Mouse (Mus musculus) hematopoietic stem cell, adult 5-6 weeks (primary cell): ENCODE results near the gene Frat1. TPM values are rescaled to one million over a fixed set of nuclear protein-coding genes. Genes with fewer than 3 reads are reported as not detected.
"Not testable (repeated sequence)": the region's sequence is repeated elsewhere in the genome, so short reads cannot be mapped to it uniquely, and the experiment has no call there.

Source experiments
- ATAC-seq, 2 experiments: fragments of 125-278 bp in 1 of 2; replicated peaks in 1 of 2; 2 replicates each; pipeline ENCODE4 v1.8.0; 2016 to 2017; ENCODE audit warnings: inconsistent platforms in 2 of 2, mild to moderate bottlenecking in 2 of 2, moderate number of reproducible peaks in 2 of 2, low read depth in 1 of 2, moderate TSS enrichment in 1 of 2; ENCODE audit not compliant: low FRiP score in 2 of 2, poor library complexity in 2 of 2, severe bottlenecking in 2 of 2, insufficient read depth in 1 of 2, low TSS enrichment in 1 of 2
- total RNA-seq: library from RNA; stranded (forward); fragments of 172-1452, 232-1000 nt; gene quantifications from 2 replicates; pipeline ENCODE4 v1.2.3, GENCODE M21; 2017

Gene Frat1
- total RNA-seq, 1 experiment from 2014 or later: 16.7 TPM

- ATAC-seq: no peak
These were observed 22.7 kb downstream of the Frat1 start for GRCm38 (mm10) chr19:41852423-41852822.

DNA sequence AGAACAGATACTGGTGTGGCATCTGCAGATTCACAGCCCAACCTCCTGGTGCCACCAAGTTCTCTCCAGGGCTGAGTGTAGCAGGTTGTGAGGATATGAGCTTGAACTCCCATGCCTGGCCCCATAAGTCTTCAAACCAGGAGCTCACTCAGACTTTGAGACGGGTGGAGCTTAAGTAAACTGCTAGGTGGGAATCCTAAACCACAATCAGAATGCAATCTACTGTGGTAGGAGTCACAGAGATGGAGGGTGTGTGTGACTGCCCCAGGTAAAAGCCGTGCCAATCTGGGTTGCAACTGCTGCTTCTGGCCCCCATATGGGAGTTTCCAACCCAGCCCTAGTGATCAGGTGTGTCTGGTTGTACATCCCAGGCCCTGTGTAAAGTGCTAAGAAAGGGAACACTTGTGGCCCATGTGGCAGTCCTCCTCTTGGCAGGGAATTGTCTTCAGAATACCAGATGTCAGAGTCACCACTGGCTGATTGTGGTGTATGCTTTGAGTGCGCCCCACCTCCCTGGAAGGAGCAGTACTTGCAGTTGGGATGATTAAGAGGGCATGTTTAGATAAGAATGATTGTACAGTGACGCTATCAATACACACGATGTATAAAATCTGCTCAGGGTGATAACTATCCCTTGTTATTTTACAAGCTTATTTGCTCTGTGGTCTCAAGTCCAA, 27.5 kb downstream of the Frat1 start:
- no peak for ATAC-seq

DNA sequence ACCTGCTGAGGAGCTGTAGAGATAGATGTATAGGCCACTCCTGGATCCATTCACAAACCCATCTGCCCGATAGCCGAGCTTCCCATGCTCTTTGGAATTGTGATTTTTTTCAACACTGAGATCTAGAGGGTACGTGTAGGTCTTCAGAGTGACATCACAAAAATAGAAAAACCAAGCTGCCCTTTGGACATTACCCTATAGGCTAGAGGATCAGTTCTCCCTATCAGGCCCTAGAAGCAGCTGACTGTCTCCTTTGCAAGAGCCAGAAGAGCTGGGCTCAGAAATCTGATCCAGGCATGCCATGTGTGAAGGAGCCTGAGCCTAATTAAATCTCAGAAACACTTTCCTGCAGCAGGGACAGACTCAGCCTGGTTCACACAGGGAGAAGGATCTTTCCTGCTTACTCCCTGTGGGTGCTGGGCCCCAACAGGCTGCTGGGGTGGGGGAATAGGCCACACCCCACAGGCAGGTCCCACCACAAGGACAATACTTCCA, 28.1 kb downstream of the Frat1 start:
- ATAC-seq: no peak

GRCm38 (mm10) chr19:41866707-41867106, 36.9 kb downstream of the Frat1 start:
- no peak for ATAC-seq

- ATAC-seq: no peak
These were observed 39.5 kb downstream of the Frat1 start for GRCm38 (mm10) chr19:41869296-41869695.

DNA sequence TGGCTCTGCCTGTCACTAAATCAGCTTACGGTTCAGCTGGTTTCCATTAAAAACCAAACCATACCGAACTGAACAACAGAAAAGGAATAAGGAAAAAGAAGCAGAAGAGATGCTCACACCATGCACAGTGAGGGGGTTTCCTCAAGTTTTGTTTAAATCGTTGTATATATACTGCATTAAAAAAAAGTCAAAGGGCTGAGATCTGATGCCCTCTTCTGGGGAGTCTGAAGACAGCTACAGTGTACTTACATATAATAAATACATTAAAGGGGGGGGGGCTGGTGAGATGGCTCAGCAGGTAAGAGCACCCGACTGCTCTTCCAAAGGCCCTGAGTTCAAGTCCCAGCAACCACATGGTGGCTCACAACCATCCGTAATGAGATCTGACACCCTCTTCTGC, 40.2 kb downstream of the Frat1 start:
- ATAC-seq: not testable (repeated sequence)

GRCm38 (mm10) chr19:41872285-41872684, 42.5 kb downstream of the Frat1 start:
- ATAC-seq: no peak

DNA sequence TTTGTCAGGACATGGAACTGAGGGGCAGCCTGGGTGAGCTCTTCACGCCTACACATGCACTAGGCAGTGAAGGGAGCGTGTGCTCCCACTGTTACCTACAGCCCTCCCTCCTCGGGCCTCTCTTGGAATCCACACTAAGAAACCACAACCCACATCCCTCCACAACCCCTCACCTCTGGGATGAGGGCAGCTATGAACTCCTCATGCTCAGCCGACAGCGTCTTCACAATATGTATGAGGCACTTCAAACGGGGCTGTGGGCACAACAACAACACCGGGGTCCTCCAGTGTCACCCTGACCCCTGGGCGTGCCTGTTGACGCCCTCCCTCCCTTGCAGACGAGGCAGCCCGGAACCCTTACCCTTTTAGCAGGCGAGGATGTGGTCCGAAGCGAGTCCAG, 44.6 kb downstream of the Frat1 start:
- 0 out of 4 replicates have a peak, but pooled peaks of 1 of the 2 experiments have one; percentile 37 for ATAC-seq

- no peak for ATAC-seq
These were observed 52.1 kb downstream of the Frat1 start for GRCm38 (mm10) chr19:41881842-41882241.

Other genes starting within 250 kb of the Frat1 start
- 16.7 and 17.3 TPM in 2 replicates for gene Gm340, start 247.6 kb upstream of the Frat1 start, total RNA-seq
- 0.13 TPM in 1 of 2 replicates, not detected in the other for gene Slit1, start 86.3 kb upstream of the Frat1 start, total RNA-seq
- gene Arhgap19, start 27.9 kb upstream of the Frat1 start, total RNA-seq: 17.8 and 26.8 TPM in 2 replicates
- 28.0 and 33.7 TPM in 2 replicates for gene Frat2, start 18.2 kb downstream of the Frat1 start, total RNA-seq
- gene Rrp12, start 66.2 kb downstream of the Frat1 start, total RNA-seq: 12.2 and 18.9 TPM in 2 replicates
- 112 and 157 TPM in 2 replicates for gene Pgam1, start 82.0 kb downstream of the Frat1 start, total RNA-seq
- 50.7 and 52.2 TPM in 2 replicates for gene Exosc1, start 103.5 kb downstream of the Frat1 start, total RNA-seq
- gene Zdhhc16, start 103.5 kb downstream of the Frat1 start, total RNA-seq: 22.3 and 26.4 TPM in 2 replicates
- gene Mms19, start 151.2 kb downstream of the Frat1 start, total RNA-seq: 23.1 and 24.8 TPM in 2 replicates
- gene Ubtd1, start 151.8 kb downstream of the Frat1 start, total RNA-seq: 3.3 and 14.9 TPM in 2 replicates
- gene Ankrd2, start 206.0 kb downstream of the Frat1 start, total RNA-seq: not detected in 2 replicates
- 0.94 TPM in 1 of 2 replicates, not detected in the other for gene Hoga1, start 215.6 kb downstream of the Frat1 start, total RNA-seq
- not detected in 2 replicates for gene 4933411K16Rik, start 222.3 kb downstream of the Frat1 start, total RNA-seq